Mouse (Mus musculus) liver, adult 2 months (tissue): ENCODE measurements around the gene Mettl14.

Experiments used
- CTCF ChIP-seq: fragments of 200-500 bp; IDR thresholded peaks from 2 replicates; pipeline ENCODE4 v1.5.1; 2011; ENCODE audit warnings: low read depth, low read length, control low read depth
- POLR2A ChIP-seq: fragments of 200-500 bp; IDR thresholded peaks from 2 replicates; pipeline ENCODE4 v1.6.1; 2011; ENCODE audit warnings: low read length, control low read depth; ENCODE audit not compliant: insufficient read depth; ENCODE audit errors: extremely low read depth

- no peak for TF ChIP-seq POLR2A
- TF ChIP-seq CTCF, result no peak
These were observed 65.6 kb downstream of the Mettl14 start for GRCm38 (mm10) chr3:123320341-123320740.
